Mouse (Mus musculus): ENCODE data around the gene 1700019D03Rik.

The 1700019D03Rik gene

DNA sequence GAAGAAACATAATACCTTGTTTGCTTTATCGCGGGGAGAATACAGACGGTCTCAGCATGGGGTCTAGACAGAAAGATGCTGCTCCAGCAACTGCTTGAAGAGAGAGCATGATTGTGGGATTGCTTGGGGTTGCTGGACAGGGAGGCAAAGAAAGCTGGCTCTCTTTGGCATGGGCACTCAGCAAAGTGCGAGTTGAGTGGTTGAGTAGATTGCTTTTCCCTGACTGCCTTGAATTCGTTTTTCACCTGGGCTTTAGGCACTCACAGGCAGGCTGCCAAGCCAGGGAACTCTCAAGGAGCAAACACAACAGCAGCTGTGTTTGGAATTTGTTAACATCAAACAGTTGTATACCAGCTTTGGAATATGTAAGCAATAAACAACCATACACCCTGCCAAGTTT is at the start of gene 1700019D03Rik:
Gene 1700019D03Rik (minus strand): TSS at position 101 of the 400 bp plus-strand sequence.
- no peak for DNase-seq

GRCm38 (mm10) chr1:53063921-53064320 is 43.9 kb upstream of the 1700019D03Rik start:
- no peak for DNase-seq

DNA sequence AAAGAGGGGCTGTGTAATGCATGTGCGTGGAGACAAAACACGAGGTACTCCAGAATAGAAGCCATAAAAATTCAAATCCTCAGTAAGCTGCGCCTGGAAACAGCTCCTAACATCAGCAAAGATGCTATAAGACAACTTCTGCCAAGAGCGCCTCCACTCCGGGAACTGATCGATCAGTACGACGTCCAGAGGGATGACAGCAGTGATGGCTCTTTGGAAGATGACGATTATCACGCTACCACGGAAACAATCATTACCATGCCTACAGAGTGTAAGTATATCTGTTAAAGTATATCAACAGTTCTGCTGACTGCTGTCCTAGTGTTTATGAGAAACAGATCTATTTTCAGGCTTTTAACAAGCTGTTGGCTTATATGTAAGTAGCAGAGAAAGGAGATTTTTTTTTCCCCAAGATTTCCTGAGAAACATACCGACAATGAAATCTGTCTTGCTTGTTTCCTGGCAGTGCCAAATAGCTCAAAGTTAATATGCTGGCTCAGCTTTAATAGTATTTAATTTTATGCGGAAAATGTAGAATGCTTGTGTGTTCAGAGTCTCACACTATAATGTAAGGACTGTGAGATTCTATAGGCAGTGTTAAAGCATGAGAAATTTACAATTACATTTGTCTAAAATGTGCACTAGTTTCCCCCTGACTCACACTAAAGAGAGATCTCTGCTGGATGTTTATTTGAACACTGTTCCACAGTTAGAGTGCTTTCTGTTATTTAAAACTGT is 42.1 kb upstream of the 1700019D03Rik start:
- no peak for DNase-seq

- DNase-seq = no peak
Observed at GRCm38 (mm10) chr1:53061340-53061739, 41.4 kb upstream of the 1700019D03Rik start, which contains the start of gene Mstn. TSS of gene Mstn (plus strand) at chr1:53061640.

DNA sequence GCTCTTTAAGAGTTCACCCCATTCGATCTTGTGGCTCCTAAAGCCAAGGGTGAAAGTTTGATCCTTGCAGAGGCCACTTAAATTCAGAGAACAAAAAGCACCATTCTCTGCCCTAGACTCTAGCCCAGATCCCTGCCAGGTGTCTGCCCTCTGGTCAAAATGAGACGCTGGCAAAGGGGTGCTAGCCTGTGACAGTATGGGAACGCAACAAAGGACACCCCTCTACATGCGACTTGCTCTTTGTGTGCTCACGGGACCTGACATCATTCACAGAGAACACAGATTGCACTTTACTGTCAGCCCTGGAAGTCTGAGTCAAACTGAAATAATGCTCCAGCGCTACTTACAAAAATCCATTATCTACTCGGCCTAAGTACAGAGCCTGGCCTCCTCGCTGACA is 40.5 kb upstream of the 1700019D03Rik start:
- no peak for DNase-seq

- no peak for DNase-seq
Observed at GRCm38 (mm10) chr1:53059106-53059505, 39.1 kb upstream of the 1700019D03Rik start.

DNA sequence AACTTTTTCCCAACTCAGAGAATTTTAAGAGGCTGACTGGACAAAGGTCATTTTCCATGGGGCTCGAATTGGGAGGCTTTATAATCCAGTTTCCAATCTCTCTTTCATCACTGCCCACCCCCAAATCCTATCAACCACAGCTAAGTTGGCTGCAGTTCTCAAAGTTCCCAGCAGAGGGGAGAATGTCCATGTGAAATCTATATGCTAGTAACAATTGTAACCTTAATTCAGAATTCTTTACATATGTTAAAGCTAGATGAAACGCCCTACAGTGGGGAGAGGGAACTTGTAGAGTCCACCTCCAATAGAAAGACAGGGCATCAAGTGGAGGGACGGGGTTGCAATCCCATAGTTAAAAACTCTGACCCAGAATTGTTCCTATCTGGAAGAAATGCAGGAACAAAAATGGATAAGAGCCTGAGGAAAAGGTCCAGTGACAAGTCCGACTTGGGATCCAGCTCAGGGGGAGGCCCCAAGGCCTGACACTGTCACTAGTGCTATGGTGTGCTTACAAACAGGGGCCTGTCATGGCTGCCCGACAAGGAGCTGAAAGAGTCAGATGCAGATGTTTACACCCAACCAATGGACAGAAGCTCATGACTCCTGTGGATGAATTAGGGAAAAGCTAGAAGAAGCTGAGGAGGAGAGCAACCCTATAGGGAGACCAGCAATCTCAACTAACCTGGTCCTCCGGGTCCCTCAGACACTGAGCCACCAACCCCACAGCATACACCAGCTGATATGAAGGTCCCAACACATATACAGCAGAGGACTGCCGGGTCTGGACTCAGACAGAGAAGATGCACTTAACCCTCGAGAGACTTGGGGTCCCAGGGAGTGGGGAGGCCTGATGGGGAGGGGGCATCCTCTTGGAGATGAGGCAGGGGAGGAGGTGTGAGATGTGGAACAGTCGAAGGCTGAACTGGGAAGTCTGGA is 33.4 kb upstream of the 1700019D03Rik start:
- DNase-seq = peak; percentile 74

- no peak for DNase-seq
Observed at GRCm38 (mm10) chr1:53049763-53050427, 29.9 kb upstream of the 1700019D03Rik start.

DNA sequence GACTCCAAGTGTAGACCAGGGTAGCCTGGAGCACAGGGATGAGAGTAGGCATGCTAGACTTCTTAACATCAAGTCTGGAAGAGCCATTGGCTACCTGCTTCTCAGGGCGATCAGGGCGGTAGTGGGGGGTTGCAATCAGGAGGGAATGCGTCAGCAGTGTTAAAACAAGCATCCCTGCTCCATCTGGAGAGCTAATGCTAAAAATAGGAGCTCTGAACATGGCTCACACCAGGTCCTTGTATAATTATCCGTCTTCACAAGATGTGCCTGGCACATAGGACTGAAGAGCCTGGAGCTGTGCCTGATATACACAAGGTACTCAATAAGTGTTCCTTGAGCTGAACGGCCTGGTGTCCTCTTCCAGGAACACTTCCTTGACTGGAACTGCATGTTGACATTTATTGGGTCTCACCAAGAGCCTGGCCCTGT is 17.5 kb upstream of the 1700019D03Rik start:
- DNase-seq = no peak

DNA sequence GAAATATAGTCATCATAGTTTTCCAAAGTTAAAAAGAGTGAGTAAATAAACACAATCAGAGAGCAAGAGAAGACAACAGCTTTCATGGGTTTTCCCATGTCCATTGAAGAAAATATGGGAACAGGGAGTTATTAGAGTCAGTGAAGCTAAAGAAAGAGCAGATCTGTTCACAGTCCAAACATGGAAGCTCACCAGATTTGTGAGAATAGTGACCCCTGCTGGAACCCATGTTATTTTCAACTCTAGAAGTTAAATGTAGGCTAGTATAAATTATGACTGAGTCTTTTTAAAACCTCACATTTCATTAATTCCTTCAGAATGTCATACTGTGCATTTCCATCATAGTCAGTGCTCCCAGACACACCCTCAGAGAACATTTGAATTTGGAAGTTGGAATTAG is 12.6 kb upstream of the 1700019D03Rik start:
- peak; percentile 5 for DNase-seq

GRCm38 (mm10) chr1:53018746-53019505 is 1.1 kb downstream of the 1700019D03Rik start:
- no peak for DNase-seq

DNA sequence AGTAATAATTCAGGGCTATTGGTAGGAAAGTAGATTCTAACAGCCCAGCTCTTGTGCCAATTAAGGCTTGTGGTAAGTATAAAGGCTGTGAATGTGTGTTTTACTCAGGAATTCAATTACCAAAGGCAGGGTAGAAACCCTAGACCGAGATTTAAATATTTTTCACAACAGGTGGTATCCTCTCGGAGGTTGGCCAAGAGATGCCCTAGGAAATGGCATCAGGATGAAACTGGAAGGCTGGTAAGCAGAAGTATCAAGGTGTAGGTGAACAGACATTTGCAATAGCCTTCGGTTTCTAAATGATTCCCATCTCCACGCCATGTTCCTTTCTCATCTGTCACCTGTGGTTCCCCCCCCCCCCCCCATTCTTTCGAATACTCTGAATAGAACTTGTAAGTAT is 4.4 kb downstream of the 1700019D03Rik start:
- DNase-seq = no peak

GRCm38 (mm10) chr1:53014716-53015115 is 5.3 kb downstream of the 1700019D03Rik start:
- DNase-seq = no peak

- DNase-seq = no peak
Observed at GRCm38 (mm10) chr1:52986692-52987091, 33.3 kb downstream of the 1700019D03Rik start.

DNA sequence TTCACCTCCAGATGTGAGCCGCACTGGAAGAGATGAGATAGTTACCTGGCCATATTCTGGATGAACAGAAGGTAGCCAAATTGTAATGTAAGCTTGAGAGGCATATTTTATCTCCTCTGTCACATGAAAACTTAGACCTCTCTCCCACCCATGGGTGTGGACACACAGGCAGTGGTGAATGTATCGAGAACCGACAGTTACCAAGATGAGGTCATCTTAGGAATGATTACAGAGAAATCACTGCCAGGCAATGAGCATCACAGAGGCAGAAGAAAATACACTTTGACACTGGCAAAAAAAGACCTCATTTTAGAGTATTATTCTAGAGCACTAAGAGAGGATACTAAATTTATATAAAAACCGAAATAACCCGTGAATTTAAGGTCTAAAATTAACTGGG is 46.8 kb downstream of the 1700019D03Rik start:
- no peak for DNase-seq

- DNase-seq = no peak
Observed at GRCm38 (mm10) chr1:52971881-52972503, 48.0 kb downstream of the 1700019D03Rik start.

- DNase-seq = no peak
Observed at GRCm38 (mm10) chr1:52964581-52964980, 55.4 kb downstream of the 1700019D03Rik start.

- no peak for DNase-seq
Observed at GRCm38 (mm10) chr1:52963097-52963496, 56.9 kb downstream of the 1700019D03Rik start.

DNA sequence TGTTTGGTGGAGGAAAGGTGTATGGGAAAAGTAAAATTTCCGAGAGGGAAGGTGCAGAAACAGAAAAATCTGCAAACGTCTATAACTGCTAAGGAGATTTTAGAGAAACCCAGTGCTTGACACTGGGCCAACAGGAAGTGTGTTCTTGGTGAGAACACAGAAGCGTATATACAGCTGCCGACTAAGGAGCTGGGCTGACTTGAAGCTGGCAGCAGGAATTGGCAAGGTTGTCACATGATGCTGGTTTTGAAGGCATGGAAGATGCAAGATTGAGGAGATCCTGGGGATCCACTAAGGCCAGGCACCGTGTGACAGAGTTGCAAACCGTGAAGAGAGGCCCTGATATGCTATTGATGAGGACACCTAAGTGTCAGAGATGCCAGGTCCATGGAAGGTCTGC is 59.8 kb downstream of the 1700019D03Rik start:
- DNase-seq = no peak

- DNase-seq = no peak
Observed at GRCm38 (mm10) chr1:52956746-52957145, 63.2 kb downstream of the 1700019D03Rik start.

- DNase-seq = peak; percentile 64
Observed at GRCm38 (mm10) chr1:52955102-52955501, 64.9 kb downstream of the 1700019D03Rik start.

DNA sequence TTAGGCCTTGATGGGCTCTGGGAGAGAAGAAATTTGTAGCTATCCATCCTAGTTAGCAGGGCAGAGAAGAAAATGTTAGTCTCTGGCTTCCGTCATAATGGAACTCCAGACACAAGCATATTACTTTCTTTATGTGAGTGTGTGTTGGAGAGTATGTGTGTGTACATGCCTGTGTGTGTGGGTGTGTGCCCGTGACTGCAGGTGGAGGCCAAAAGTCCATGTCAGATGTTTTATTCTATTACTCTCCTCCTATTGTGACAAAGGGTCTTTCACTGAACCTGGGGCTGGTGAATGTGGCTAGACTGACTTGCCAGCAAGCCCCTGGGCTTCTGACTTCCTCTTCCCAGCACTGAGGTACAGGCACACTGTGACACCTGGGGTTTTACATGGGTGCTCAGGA is 65.5 kb downstream of the 1700019D03Rik start:
- DNase-seq = no peak

Data from lung, postnatal 14 days (tissue).